Mouse (Mus musculus) left cerebral cortex, postnatal 4 days (tissue): Measurements from ENCODE around the gene Rnf144a. TPM values are rescaled to one million over a fixed set of nuclear protein-coding genes. Genes with fewer than 3 reads are reported as not detected.
"Not testable (repeated sequence)": the region's sequence is repeated elsewhere in the genome, so short reads cannot be mapped to it uniquely, and the experiment has no call there.

Experiments used
- DNase-seq: peaks from one replicate; pipeline ENCODE4 v3.0.0-alpha.2; 2022
- intact Hi-C: fragments of 180-260 bp; cut with DNase I; formaldehyde crosslinking; loops from one replicate; pipeline ENCODE4 v1.15.1; 2025
- total RNA-seq, 2 experiments: library from RNA; stranded (reverse); gene quantifications; 2 replicates each; pipeline ENCODE4 v1.2.3; 2021

Gene Rnf144a
- total RNA-seq = 10 to 100 TPM; 41.8 to 45.4 TPM

GRCm38 (mm10) chr12:26415104-26415771 is at the start of gene Rnf144a:
Gene Rnf144a (minus strand): TSS chr12:26415254.
- intact Hi-C loops = no loop called here
- DNase-seq = peak; percentile 96

GRCm38 (mm10) chr12:26460091-26460490 is 45.0 kb upstream of the Rnf144a start:
- no peak for DNase-seq
- intact Hi-C loops = no loop called here

- DNase-seq = peak; percentile 48
- intact Hi-C loops = no loop called here
These were observed 41.1 kb upstream of the Rnf144a start, which contains the start of gene Rsad2 for GRCm38 (mm10) chr12:26456028-26456698. Gene Rsad2 (minus strand): TSS chr12:26456452.

GRCm38 (mm10) chr12:26454682-26455081 is 39.6 kb upstream of the Rnf144a start:
- DNase-seq = no peak
- intact Hi-C loops = no loop called here

GRCm38 (mm10) chr12:26452951-26453350 is 37.9 kb upstream of the Rnf144a start:
- intact Hi-C loops = no loop called here
- no peak for DNase-seq

- DNase-seq = no peak
- intact Hi-C loops = no loop called here
These were observed 36.1 kb upstream of the Rnf144a start for GRCm38 (mm10) chr12:26451150-26451549.

GRCm38 (mm10) chr12:26449483-26449882 is 34.4 kb upstream of the Rnf144a start:
- intact Hi-C loops = no loop called here
- DNase-seq = no peak

- DNase-seq = no peak
- intact Hi-C loops = no loop called here
These were observed 31.5 kb upstream of the Rnf144a start for GRCm38 (mm10) chr12:26446377-26447045.

- intact Hi-C loops = no loop called here
- DNase-seq = no peak
These were observed 29.5 kb upstream of the Rnf144a start for GRCm38 (mm10) chr12:26444511-26444910.

GRCm38 (mm10) chr12:26444054-26444453 is 29.0 kb upstream of the Rnf144a start:
- peak; percentile 75 for DNase-seq

GRCm38 (mm10) chr12:26439366-26439765 is 24.3 kb upstream of the Rnf144a start:
- intact Hi-C loops = no loop called here
- no peak for DNase-seq

More at GRCm38 (mm10) chr12:26444054-26444453, 29.0 kb upstream of the Rnf144a start:
- intact Hi-C loops = no loop called here

GRCm38 (mm10) chr12:26437950-26438349 is 22.9 kb upstream of the Rnf144a start:
- DNase-seq = peak; percentile 21
- intact Hi-C loops = no loop called here

GRCm38 (mm10) chr12:26436334-26436733 is 21.3 kb upstream of the Rnf144a start:
- DNase-seq = no peak
- intact Hi-C loops = no loop called here

GRCm38 (mm10) chr12:26428771-26429170 is 13.7 kb upstream of the Rnf144a start:
- not testable (repeated sequence) for DNase-seq

GRCm38 (mm10) chr12:26424841-26425240 is 9.8 kb upstream of the Rnf144a start:
- no peak for DNase-seq
- intact Hi-C loops = no loop called here

More at GRCm38 (mm10) chr12:26428771-26429170, 13.7 kb upstream of the Rnf144a start:
- intact Hi-C loops = not testable (repeated sequence)

GRCm38 (mm10) chr12:26418322-26418721 is 3.3 kb upstream of the Rnf144a start:
- intact Hi-C loops = no loop called here
- no peak for DNase-seq

- no peak for DNase-seq
- intact Hi-C loops = no loop called here
These were observed 1.7 kb upstream of the Rnf144a start for GRCm38 (mm10) chr12:26416636-26417295.

GRCm38 (mm10) chr12:26414451-26415103 is 477 bp downstream of the Rnf144a start:
- DNase-seq = peak; percentile 65
- intact Hi-C loops = no loop called here

- intact Hi-C loops = no loop called here
These were observed 1.1 kb downstream of the Rnf144a start for GRCm38 (mm10) chr12:26413961-26414411.

GRCm38 (mm10) chr12:26412802-26413201 is 2.3 kb downstream of the Rnf144a start:
- intact Hi-C loops = no loop called here
- no peak for DNase-seq

More at GRCm38 (mm10) chr12:26413961-26414411, 1.1 kb downstream of the Rnf144a start:
- DNase-seq = no peak
